Mouse (Mus musculus): ENCODE measurements around the gene Ppp1r12b.

GRCm38 (mm10) chr1:135000527-135000926, 44.8 kb upstream of the Ppp1r12b start:
- TF ChIP-seq POLR2A (IDR thresholded peaks at IDR 0.05; ENCODE audit: low read depth, low read length) (no peak), CTCF (IDR thresholded peaks at IDR 0.05; ENCODE audit: extremely low read depth, insufficient read depth, insufficient read length, insufficient replicate concordance) (no peak)

Data from spleen, adult 2 months (tissue).